Mouse (Mus musculus): ENCODE data around the gene Ezh1. TPM values are rescaled to one million over a fixed set of nuclear protein-coding genes. Genes with fewer than 3 reads are reported as not detected.

The Ezh1 gene
- 16.0 and 18.3 TPM in 2 replicates for polyA plus RNA-seq (2012; rRNA removed; ENCODE audit: low replicate concordance)

DNA sequence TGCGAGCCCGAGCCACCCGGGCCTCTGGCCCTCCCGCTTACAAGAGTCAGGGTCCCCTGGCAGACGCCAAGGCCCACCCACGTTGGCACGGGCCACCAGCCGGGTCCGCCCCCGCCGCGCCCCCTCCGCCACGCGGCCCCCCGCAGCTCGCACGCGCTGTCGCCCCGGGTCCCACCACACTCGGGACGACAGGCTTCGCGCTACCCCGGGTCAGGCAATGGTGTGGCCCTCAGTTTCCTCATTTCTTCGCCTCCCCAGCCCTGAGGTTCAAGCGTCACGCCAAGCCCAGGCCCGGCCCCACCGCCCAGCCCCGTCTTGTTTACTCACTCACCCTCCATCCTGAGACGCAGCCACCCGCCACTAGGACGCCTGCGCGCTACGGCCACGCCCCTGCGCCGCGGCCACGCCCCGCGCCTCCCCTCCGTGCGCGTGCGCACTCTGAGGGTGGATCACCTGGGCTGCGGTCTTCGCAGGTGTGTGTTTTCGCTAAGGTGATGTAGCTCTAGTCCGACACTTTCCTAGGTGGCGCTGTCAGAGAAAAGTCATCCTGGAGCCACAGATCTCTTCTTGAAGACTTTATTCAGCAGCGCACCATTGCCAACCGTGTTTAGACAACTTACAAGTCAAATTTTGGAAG is at the start of gene Ezh1:
TSS of gene Ezh1 (minus strand) at position 399 of the 637 bp plus-strand sequence.

DNA sequence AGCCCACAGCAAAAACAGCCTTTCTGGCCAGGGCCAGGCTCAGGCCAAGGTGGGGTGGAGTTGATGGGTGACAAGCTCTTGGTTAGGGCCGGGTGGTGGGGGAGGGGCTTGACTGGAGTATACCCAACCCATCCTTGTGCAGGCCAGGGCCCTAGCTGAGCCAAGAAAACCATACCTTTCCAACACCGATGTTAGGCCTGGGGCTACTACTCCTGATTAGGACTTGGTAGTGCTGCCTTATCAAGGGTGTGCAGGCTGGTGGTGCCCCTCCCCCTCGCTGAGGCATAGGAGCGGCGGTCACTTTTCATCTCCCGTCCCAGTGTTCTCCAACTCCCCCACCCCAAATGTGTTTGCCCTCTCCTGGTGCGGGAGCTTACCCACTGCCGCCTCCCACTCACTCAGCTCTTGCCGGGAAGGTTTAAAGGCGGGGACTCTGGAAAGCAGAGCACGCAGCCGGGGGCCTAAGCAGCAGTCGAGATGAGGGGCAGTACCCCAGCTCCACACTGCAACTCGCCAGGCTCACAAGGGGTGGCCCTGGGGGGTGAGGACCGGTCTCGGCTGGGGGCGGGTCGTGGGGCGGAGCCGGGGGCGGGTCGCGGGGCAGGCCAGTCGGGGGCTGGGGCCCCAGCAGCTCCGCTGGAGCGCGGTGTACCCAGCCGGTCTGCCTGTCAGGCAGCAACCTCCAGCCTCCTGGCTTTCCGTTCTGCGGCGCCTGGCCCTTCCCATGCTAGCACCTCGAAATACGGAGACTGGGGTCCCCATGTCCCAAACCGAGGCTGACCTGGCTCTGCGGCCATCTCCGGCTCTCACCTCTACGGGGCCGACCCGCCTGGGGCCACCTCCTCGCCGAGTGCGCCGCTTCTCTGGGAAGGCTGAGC is 33.9 kb upstream of the Ezh1 start, which contains the start of gene Wnk4:
TSS of gene Wnk4 (plus strand) at position 620 of the 878 bp plus-strand sequence.

DNA sequence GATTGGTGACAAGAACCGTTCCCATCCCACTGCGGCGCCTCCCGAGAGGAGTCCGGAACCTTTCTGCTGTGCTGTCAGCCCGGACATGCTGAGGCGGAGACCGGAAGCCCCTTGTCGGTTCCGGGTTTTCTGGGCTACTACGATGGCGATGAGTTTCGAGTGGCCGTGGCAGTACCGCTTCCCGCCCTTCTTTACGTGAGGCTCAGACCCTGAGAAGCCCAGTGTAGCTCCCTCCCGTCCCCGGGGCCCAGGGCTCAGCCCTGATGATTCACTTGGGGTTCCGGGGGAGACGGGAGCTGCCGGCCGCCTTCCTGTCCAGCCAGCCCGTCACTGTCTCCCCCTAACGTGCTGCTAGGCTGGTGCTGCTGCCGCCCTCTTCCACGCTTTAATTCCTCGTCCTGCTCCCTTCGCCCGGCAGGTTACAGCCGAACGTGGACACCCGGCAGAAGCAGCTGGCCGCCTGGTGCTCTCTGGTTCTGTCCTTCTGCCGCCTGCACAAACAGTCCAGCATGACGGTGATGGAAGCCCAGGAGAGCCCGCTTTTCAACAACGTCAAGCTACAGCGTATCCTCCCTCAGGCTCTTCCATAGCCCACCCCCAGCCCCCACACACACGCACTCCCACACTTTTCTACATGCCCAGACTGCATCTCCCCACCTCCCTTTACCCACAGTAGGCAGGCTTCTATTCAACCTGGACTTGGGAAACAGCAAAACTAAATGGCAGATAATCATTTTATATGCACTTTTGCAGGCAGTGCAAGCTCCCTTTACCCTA is 27.5 kb upstream of the Ezh1 start, which contains the start of gene Vps25:
TSS of gene Vps25 (plus strand) at position 95 of the 777 bp plus-strand sequence.

DNA sequence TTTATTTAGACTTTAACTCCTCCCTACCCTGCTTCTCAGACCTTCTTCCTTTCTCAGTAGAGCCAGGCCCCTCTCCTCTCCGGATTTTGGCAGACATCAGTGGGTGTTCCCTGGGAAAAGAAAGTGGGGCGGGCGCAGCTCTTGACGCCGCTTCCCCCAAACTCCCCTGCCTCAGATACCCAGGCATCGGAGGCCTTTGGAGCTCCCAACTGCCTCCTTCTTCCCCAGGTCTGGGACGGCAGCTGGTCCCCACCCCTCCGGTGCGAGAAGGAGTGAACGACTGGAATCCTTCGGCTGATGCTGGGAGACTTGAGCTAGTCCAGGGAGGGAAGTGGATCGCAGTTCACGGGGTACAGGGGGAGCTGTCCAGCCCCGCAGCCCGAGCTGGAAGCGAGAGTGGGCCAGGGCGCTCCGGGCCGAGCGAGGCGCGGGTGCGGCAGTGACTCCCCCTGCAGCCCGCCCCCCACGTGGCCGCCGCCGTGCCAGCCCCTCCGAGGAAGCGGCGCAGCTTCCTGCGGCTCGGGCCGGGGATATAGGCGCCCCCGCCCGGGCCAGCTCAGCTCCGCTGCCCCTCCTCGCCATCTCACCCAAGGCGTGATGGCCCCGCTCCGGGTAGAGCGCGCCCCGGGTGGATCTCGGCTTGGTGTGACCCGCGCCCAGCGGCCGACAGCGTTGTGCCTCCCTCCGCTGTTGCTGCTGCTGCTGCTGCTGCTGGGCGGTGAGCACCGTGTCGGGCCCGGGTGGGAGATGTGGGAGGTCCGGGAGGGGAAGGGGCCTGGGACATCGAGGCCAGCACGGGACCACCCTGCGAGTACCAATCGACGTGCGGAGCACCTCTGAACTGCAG is 19.8 kb upstream of the Ezh1 start, which contains the start of gene Ramp2:
TSS of gene Ramp2 (plus strand) at position 174 of the 847 bp plus-strand sequence.

DNA sequence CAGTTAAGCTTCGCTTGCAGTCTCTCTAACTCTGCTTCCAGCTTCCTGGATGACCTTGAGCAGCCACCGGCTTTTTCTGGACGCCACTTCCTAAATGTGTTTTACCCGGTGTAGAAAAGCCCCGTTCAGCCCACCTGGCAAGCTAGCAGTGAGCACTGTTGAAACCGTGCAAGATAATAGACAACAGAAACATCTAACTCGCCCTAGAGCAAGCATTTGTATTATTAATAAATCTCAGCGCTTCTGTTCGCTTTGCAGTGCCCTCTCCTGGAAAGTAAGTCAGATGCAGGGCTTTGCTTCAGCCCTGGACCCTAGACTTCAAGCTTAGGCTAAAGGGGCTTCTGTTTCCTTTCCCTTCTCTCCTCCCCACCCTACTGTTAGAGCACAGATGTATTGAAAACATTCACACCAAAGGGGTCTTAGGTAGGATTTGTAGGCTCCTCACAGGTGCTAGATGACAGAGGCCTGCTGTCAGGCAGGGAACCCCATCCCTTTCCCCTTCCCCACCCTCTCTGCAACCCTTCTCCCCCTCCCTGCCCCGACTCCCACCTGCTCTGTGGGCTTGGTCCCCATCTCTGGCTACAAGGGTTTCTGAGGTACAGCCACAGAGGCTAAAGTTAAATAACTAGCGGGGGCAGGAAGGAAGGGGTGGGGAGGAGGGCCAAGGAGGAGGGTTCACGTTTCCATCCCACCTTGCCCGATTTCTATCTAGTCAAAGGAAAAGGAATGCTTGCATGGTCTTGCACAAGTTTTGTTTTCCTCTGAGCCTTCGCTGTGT is 51.2 kb downstream of the Ezh1 start, which contains the start of gene Ccr10:
TSS of gene Ccr10 (minus strand) at position 593 of the 778 bp plus-strand sequence.

DNA sequence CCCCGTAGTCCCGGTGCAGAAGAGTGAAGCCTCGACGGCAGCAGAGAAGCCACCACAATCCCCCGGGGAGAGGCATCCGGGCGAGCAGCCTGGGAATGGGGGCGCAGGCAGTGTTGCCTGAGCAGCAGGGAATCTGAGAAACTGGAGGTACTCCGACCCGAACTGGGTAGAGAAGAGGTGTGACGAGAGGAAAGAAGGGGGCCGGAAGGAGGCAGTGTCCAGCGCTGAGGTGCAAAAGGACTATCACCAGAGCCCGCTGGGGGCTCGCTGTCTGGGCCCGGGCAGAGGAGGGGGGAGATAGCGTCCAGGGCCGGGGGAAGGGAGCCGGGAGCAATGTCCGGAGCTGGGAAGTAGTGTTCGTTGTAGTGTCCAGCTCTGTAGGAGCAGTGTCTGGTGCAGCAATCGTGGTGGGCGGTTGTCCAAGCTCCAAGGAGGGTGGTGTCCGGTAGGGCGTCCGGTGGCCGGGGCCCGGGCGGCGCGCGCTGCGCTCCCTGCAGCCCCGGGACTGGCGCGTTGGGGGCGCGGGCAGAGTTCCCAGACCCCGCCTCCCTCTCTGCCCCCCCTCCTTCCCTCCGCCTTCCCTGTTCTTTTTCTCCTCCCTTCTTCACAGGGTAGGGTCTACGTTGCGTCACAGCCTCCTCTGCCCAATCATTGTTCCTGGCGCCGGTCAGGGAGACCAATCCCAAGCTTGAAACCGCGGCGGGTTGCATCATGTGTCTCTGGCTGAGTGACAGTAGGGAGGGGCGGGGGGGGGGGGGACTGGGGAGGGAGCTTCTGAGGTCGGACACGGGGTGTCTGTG is 55.3 kb downstream of the Ezh1 start, which contains the start of gene Plekhh3:
TSS of gene Plekhh3 (minus strand) at position 541 of the 800 bp plus-strand sequence.

DNA sequence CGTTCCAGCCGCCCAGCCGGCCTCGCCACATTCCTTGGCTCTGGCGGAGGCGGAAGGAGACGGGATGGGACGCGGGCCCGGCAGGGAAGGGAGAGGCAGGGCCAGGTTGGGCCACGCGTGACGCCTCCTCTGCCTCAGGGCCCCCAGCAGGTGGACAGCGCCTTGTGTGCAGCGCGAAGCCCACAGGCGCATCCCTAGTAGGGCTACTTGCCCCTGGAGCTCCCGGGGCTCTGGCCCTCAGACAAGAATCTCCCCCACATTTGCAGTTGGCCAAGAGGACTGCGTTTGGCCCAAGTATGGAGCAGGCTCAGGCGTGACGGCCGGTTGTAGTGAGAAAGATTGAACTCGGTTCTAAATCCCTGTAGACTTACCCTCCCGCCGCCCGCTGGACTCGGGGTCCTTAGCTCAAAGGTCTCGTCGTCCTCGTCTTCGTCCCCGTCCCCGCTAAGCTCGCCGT is 55.9 kb downstream of the Ezh1 start, which contains the start of gene Cntnap1:
TSS of gene Cntnap1 (plus strand) at position 170 of the 457 bp plus-strand sequence.

DNA sequence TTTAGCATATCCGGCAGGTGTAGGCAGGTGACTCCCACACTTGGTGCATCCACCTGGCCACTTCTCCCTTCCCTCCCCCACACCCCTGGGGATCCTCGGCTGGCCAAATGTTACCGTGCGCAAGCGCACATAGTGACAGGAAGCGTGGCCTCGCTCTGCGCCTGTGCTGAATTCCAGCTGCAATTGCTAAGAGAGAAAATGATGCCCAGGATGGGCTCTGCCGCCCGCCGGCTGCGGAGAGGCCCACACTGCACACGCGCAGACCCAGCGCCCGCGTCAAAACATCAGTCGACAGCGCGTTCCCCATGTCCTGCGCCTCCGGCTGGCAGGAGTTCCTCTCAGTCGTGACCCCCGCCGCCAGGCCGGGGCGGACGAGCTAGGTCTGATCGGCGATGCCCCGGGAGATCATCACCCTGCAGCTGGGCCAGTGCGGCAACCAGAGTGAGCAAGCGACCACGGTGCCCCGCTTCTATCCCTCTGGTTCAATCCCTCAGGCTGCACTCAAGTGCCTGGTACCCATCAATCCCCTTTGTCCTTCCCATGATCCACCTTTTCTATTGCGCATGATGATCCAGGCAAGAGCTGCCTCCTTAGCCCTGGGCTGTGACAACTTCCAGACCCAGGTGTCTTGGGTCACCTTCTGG is 70.4 kb downstream of the Ezh1 start, which contains the start of gene Tubg2:
TSS of gene Tubg2 (plus strand) at position 180 of the 644 bp plus-strand sequence.

Other genes with a start within 250 kb of the Ezh1 start
- 75.6 and 77.5 TPM in 2 replicates for gene Atp6v0a1, start 217.0 kb downstream of the Ezh1 start, polyA plus RNA-seq (2012; rRNA removed; ENCODE audit: low replicate concordance)
- 18.0 and 24.9 TPM in 2 replicates for gene Naglu, start 156.5 kb downstream of the Ezh1 start, polyA plus RNA-seq (2012; rRNA removed; ENCODE audit: low replicate concordance)
- gene Hsd17b1, start 148.1 kb downstream of the Ezh1 start, polyA plus RNA-seq (2012; rRNA removed; ENCODE audit: low replicate concordance) = 0.22 TPM in 1 of 2 replicates, not detected in the other
- gene Coasy, start 143.9 kb downstream of the Ezh1 start, polyA plus RNA-seq (2012; rRNA removed; ENCODE audit: low replicate concordance) = 52.0 and 53.1 TPM in 2 replicates
- 55.4 and 114 TPM in 2 replicates for gene Mlx, start 139.2 kb downstream of the Ezh1 start, polyA plus RNA-seq (2012; rRNA removed; ENCODE audit: low replicate concordance)
- 0.21 and 0.25 TPM in 2 replicates for gene Psmc3ip, start 131.0 kb downstream of the Ezh1 start, polyA plus RNA-seq (2012; rRNA removed; ENCODE audit: low replicate concordance)
- gene Retreg3, start 106.6 kb downstream of the Ezh1 start, polyA plus RNA-seq (2012; rRNA removed; ENCODE audit: low replicate concordance) = 34.1 and 45.4 TPM in 2 replicates
- 12.9 and 14.6 TPM in 2 replicates for gene Tubg1, start 106.5 kb downstream of the Ezh1 start, polyA plus RNA-seq (2012; rRNA removed; ENCODE audit: low replicate concordance)
- gene Tubg2, start 70.6 kb downstream of the Ezh1 start, polyA plus RNA-seq (2012; rRNA removed; ENCODE audit: low replicate concordance) = 1.4 and 1.8 TPM in 2 replicates
- 2.5 and 3.7 TPM in 2 replicates for gene Cntnap1, start 55.9 kb downstream of the Ezh1 start, polyA plus RNA-seq (2012; rRNA removed; ENCODE audit: low replicate concordance)
- 49.1 and 101 TPM in 2 replicates for gene Plekhh3, start 55.1 kb downstream of the Ezh1 start, polyA plus RNA-seq (2012; rRNA removed; ENCODE audit: low replicate concordance)
- 17.2 and 32.6 TPM in 2 replicates for gene Ccr10, start 51.0 kb downstream of the Ezh1 start, polyA plus RNA-seq (2012; rRNA removed; ENCODE audit: low replicate concordance)
- 30.1 and 31.9 TPM in 2 replicates for gene Ramp2, start 19.6 kb upstream of the Ezh1 start, polyA plus RNA-seq (2012; rRNA removed; ENCODE audit: low replicate concordance)
- gene Vps25, start 27.2 kb upstream of the Ezh1 start, polyA plus RNA-seq (2012; rRNA removed; ENCODE audit: low replicate concordance) = 87.6 and 146 TPM in 2 replicates
- 5.5 and 6.8 TPM in 2 replicates for gene Wnk4, start 34.1 kb upstream of the Ezh1 start, polyA plus RNA-seq (2012; rRNA removed; ENCODE audit: low replicate concordance)
- gene Cntd1, start 52.5 kb upstream of the Ezh1 start, polyA plus RNA-seq (2012; rRNA removed; ENCODE audit: low replicate concordance) = 0.22 and 0.28 TPM in 2 replicates
- gene Coa3, start 52.7 kb upstream of the Ezh1 start, polyA plus RNA-seq (2012; rRNA removed; ENCODE audit: low replicate concordance) = 579 and 638 TPM in 2 replicates
- gene Becn1, start 75.8 kb upstream of the Ezh1 start, polyA plus RNA-seq (2012; rRNA removed; ENCODE audit: low replicate concordance) = 87.7 and 128 TPM in 2 replicates
- gene Psme3, start 89.8 kb upstream of the Ezh1 start, polyA plus RNA-seq (2012; rRNA removed; ENCODE audit: low replicate concordance) = 22.3 and 29.3 TPM in 2 replicates
- gene Aoc2, start 98.6 kb upstream of the Ezh1 start, polyA plus RNA-seq (2012; rRNA removed; ENCODE audit: low replicate concordance) = 5.0 TPM in 2 replicates
- 5.4 and 11.8 TPM in 2 replicates for gene Aoc3, start 104.1 kb upstream of the Ezh1 start, polyA plus RNA-seq (2012; rRNA removed; ENCODE audit: low replicate concordance)
- 9.9 and 11.1 TPM in 2 replicates for gene G6pc, start 141.1 kb upstream of the Ezh1 start, polyA plus RNA-seq (2012; rRNA removed; ENCODE audit: low replicate concordance)
- 13.6 TPM in 2 replicates for gene Aarsd1, start 191.2 kb upstream of the Ezh1 start, polyA plus RNA-seq (2012; rRNA removed; ENCODE audit: low replicate concordance)
- 0.11 TPM in 1 of 2 replicates, not detected in the other for gene Gm27029, start 198.3 kb upstream of the Ezh1 start, polyA plus RNA-seq (2012; rRNA removed; ENCODE audit: low replicate concordance)
- gene Rundc1, start 198.6 kb upstream of the Ezh1 start, polyA plus RNA-seq (2012; rRNA removed; ENCODE audit: low replicate concordance) = 18.1 and 22.8 TPM in 2 replicates
- gene Ptges3l, start 198.9 kb upstream of the Ezh1 start, polyA plus RNA-seq (2012; rRNA removed; ENCODE audit: low replicate concordance) = 0.34 and 2.0 TPM in 2 replicates
- 134 and 144 TPM in 2 replicates for gene Rpl27, start 215.8 kb upstream of the Ezh1 start, polyA plus RNA-seq (2012; rRNA removed; ENCODE audit: low replicate concordance)
- 61.7 and 136 TPM in 2 replicates for gene Ifi35, start 221.9 kb upstream of the Ezh1 start, polyA plus RNA-seq (2012; rRNA removed; ENCODE audit: low replicate concordance)
- gene Rnd2, start 238.5 kb upstream of the Ezh1 start, polyA plus RNA-seq (2012; rRNA removed; ENCODE audit: low replicate concordance) = 23.1 and 34.7 TPM in 2 replicates
- 170 and 324 TPM in 2 replicates for gene Vat1, start 239.8 kb upstream of the Ezh1 start, polyA plus RNA-seq (2012; rRNA removed; ENCODE audit: low replicate concordance)

Measured in duodenum, adult 2 months (tissue).